Mouse (Mus musculus): ENCODE data around the gene Bnipl. TPM values are rescaled to one million over a fixed set of nuclear protein-coding genes. Genes with fewer than 3 reads are reported as not detected.

Gene Bnipl
- polyA plus RNA-seq, 1 experiment from 2014 or later: 4.6 TPM

- Histone ChIP-seq H3K9ac (ENCODE audit: low read length) (no peak overlapping the region), H3K27me3 (ENCODE audit: control insufficient read depth, insufficient read depth, low read depth, low read length) (no peaks in the 10 kb centered on the region), H3K4me2 (ENCODE audit: low read depth, low read length) (no peak overlapping the region), H3K36me3 (ENCODE audit: control insufficient read depth, insufficient read depth, low read length) (peaks cover 6% of the 10 kb centered on the region; the same call in 1 of the 2 replicates), H3K4me3 (ENCODE audit: low read length) (no peak overlapping the region), H3K9me3 (ENCODE audit: control insufficient read depth, low read length) (no peaks in the 10 kb centered on the region), H3K27ac (ENCODE audit: low read length) (no peak overlapping the region), H3K4me1 (replicated peaks; ENCODE audit: control insufficient read depth, insufficient read depth, low read length) (no peaks in the 10 kb centered on the region)
- 61% methylated on average over 1 of the region's 1 CpGs for WGBS
- no peak for ATAC-seq (ENCODE audit: low read depth)
Observed at GRCm38 (mm10) chr3:95247660-95248336, 3.2 kb downstream of the Bnipl start.

GRCm38 (mm10) chr3:95246465-95247231, 4.3 kb downstream of the Bnipl start:
- Histone ChIP-seq H3K4me2 (ENCODE audit: low read depth, low read length) (no peak overlapping the region), H3K4me1 (replicated peaks; ENCODE audit: control insufficient read depth, insufficient read depth, low read length) (no peaks in the 10 kb centered on the region), H3K9ac (ENCODE audit: low read length) (no peak overlapping the region), H3K9me3 (ENCODE audit: control insufficient read depth, low read length) (no peaks in the 10 kb centered on the region), H3K27ac (ENCODE audit: low read length) (no peak overlapping the region), H3K36me3 (ENCODE audit: control insufficient read depth, insufficient read depth, low read length) (peaks cover 6% of the 10 kb centered on the region; the same call in 1 of the 2 replicates), H3K27me3 (ENCODE audit: control insufficient read depth, insufficient read depth, low read depth, low read length) (no peaks in the 10 kb centered on the region), H3K4me3 (ENCODE audit: low read length) (no peak overlapping the region)
- 71% methylated on average over 5 of the region's 5 CpGs for WGBS
- peak; percentile 64 for ATAC-seq (ENCODE audit: low read depth)

GRCm38 (mm10) chr3:95243086-95243485, 7.9 kb downstream of the Bnipl start:
- Histone ChIP-seq H3K9me3 (ENCODE audit: control insufficient read depth, low read length) (no peaks in the 10 kb centered on the region), H3K36me3 (ENCODE audit: control insufficient read depth, insufficient read depth, low read length) (peaks cover 10% of the 10 kb centered on the region), H3K4me2 (ENCODE audit: low read depth, low read length) (no peak overlapping the region), H3K27me3 (ENCODE audit: control insufficient read depth, insufficient read depth, low read depth, low read length) (no peaks in the 10 kb centered on the region), H3K4me1 (replicated peaks; ENCODE audit: control insufficient read depth, insufficient read depth, low read length) (peaks cover 5% of the 10 kb centered on the region), H3K4me3 (ENCODE audit: low read length) (no peak overlapping the region), H3K9ac (ENCODE audit: low read length) (no peak overlapping the region), H3K27ac (ENCODE audit: low read length) (no peak overlapping the region)
- WGBS: 71% methylated on average over 2 of the region's 2 CpGs
- no peak for ATAC-seq (ENCODE audit: low read depth)

DNA sequence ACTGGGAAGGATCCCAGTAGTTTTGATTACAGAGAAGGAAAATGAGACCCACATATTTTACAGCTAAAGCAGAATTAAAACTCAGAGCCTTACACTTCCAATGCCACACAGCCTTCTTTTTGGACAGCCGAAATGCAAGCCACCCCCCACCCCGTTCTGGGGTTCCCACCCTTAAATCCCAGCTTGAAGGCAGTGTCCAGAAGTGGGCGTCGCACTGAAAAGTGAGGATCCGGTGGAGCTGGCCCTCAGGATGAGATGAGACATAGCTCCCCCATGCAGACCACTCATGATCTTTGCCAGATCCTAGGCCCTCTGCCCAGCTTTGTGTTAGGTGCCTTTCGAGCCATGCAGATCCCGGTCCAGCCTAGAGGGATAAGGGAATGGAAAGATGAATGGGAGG, 9.5 kb downstream of the Bnipl start, which contains the start of gene Gm128:
Gene Gm128 (minus strand): TSS at position 101 of the 400 bp plus-strand sequence.
- peaks cover 17% of the 10 kb centered on the region for H3K36me3 ChIP-seq (ENCODE audit: control insufficient read depth, insufficient read depth, low read length)
- no peak for ATAC-seq (ENCODE audit: low read depth)
- H3K4me3 ChIP-seq (ENCODE audit: low read length): no peak within 1 kb of the TSS
- H3K27ac ChIP-seq (ENCODE audit: low read length): no peak within 1 kb of the TSS
- peak within 1 kb of the TSS; percentile 39; the same call in 1 of the 2 replicates for H3K9ac ChIP-seq (ENCODE audit: low read length)
- no peaks in the 10 kb centered on the region for H3K9me3 ChIP-seq (ENCODE audit: control insufficient read depth, low read length)
- WGBS: 80% methylated on average over 7 of the region's 7 CpGs
- no peaks in the 10 kb centered on the region for H3K27me3 ChIP-seq (ENCODE audit: control insufficient read depth, insufficient read depth, low read depth, low read length)
- H3K4me2 ChIP-seq (ENCODE audit: low read depth, low read length): peak within 1 kb of the TSS; percentile 24; the same call in 1 of the 2 replicates
- peaks cover 5% of the 10 kb centered on the region for H3K4me1 ChIP-seq (replicated peaks; ENCODE audit: control insufficient read depth, insufficient read depth, low read length)

- peaks cover 5% of the 10 kb centered on the region for H3K4me1 ChIP-seq (replicated peaks; ENCODE audit: control insufficient read depth, insufficient read depth, low read length)
- peaks cover 20% of the 10 kb centered on the region for H3K36me3 ChIP-seq (ENCODE audit: control insufficient read depth, insufficient read depth, low read length)
- ATAC-seq (ENCODE audit: low read depth): peak; percentile 76
- no peak overlapping the region for H3K4me3 ChIP-seq (ENCODE audit: low read length)
- peak overlapping the region; percentile 24; the same call in 1 of the 2 replicates for H3K4me2 ChIP-seq (ENCODE audit: low read depth, low read length)
- no peaks in the 10 kb centered on the region for H3K9me3 ChIP-seq (ENCODE audit: control insufficient read depth, low read length)
- H3K9ac ChIP-seq (ENCODE audit: low read length): peak overlapping the region; percentile 39; the same call in 1 of the 2 replicates
- no peaks in the 10 kb centered on the region for H3K27me3 ChIP-seq (ENCODE audit: control insufficient read depth, insufficient read depth, low read depth, low read length)
- 25% methylated on average over 17 of the region's 17 CpGs for WGBS
- H3K27ac ChIP-seq (ENCODE audit: low read length): no peak overlapping the region
Observed at GRCm38 (mm10) chr3:95240900-95241299, 10.1 kb downstream of the Bnipl start.

DNA sequence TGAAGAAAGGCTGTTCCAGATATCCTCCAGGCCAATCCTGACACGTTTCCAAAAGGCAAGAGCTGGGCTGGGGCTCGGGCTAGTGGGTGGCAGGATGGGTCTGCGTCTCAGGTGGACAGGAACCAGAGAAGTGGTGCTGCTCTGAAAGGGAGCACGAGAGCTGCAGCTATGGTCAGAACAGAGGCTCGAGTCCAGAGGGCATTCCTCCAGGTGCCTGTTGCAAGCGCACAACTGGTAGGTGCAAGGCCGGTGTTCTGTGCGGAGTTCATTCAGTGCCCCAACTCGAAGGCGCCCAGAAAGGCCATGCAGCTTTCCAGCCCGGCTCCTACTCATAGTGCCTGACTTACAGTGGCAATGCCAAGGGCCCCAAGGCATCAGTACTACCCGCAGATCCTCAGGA, 11.0 kb downstream of the Bnipl start:
- H3K4me2 ChIP-seq (ENCODE audit: low read depth, low read length): no peak overlapping the region
- H3K36me3 ChIP-seq (ENCODE audit: control insufficient read depth, insufficient read depth, low read length): peaks cover 20% of the 10 kb centered on the region
- WGBS: 77% methylated on average over 12 of the region's 12 CpGs
- no peak overlapping the region for H3K9ac ChIP-seq (ENCODE audit: low read length)
- H3K4me1 ChIP-seq (replicated peaks; ENCODE audit: control insufficient read depth, insufficient read depth, low read length): peaks cover 5% of the 10 kb centered on the region
- no peaks in the 10 kb centered on the region for H3K27me3 ChIP-seq (ENCODE audit: control insufficient read depth, insufficient read depth, low read depth, low read length)
- no peak overlapping the region for H3K4me3 ChIP-seq (ENCODE audit: low read length)
- H3K27ac ChIP-seq (ENCODE audit: low read length): no peak overlapping the region
- no peak for ATAC-seq (ENCODE audit: low read depth)
- H3K9me3 ChIP-seq (ENCODE audit: control insufficient read depth, low read length): no peaks in the 10 kb centered on the region

- H3K36me3 ChIP-seq (ENCODE audit: control insufficient read depth, insufficient read depth, low read length): peaks cover 28% of the 10 kb centered on the region
- 80% methylated on average over 6 of the region's 6 CpGs for WGBS
- ATAC-seq (ENCODE audit: low read depth): no peak
Observed at GRCm38 (mm10) chr3:95239022-95239421, 12.0 kb downstream of the Bnipl start.

DNA sequence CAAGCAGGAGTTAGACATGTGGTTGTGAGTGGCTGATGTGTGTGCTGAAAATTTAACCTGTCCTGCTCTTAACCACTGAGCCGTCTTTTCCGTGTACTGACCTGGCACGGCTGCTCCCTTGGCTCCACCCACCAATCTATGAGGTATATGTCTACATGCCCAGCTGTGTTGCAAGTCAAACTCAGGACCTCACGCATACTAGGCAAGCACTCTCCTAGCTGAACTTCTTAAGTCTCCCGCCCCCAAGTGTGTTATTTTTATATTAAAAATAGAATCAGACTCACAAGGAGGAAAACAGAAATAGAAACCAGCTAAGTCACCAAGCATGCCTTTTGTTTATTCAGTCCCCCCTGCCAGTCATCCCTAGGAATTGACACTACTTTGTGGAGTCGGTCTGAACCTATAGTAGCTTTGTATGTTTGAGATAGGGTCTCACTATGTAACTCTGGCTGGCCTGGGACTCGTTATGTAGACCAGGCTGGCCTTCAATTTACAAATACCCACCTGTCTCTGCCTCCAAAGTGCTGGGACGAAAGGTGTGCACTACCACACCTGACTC, 13.4 kb downstream of the Bnipl start:
- no peaks in the 10 kb centered on the region for H3K27me3 ChIP-seq (ENCODE audit: control insufficient read depth, insufficient read depth, low read depth, low read length)
- no peak overlapping the region for H3K4me2 ChIP-seq (ENCODE audit: low read depth, low read length)
- H3K9me3 ChIP-seq (ENCODE audit: control insufficient read depth, low read length): no peaks in the 10 kb centered on the region
- ATAC-seq (ENCODE audit: low read depth): no peak
- H3K9ac ChIP-seq (ENCODE audit: low read length): no peak overlapping the region
- peaks cover 42% of the 10 kb centered on the region for H3K36me3 ChIP-seq (ENCODE audit: control insufficient read depth, insufficient read depth, low read length)
- H3K27ac ChIP-seq (ENCODE audit: low read length): no peak overlapping the region
- H3K4me1 ChIP-seq (replicated peaks; ENCODE audit: control insufficient read depth, insufficient read depth, low read length): peaks cover 5% of the 10 kb centered on the region
- WGBS: 72% methylated on average over 8 of the region's 8 CpGs
- no peak overlapping the region for H3K4me3 ChIP-seq (ENCODE audit: low read length)

More at GRCm38 (mm10) chr3:95239022-95239421, 12.0 kb downstream of the Bnipl start:
- no peak overlapping the region for H3K4me2 ChIP-seq (ENCODE audit: low read depth, low read length)
- H3K4me1 ChIP-seq (replicated peaks; ENCODE audit: control insufficient read depth, insufficient read depth, low read length): peaks cover 5% of the 10 kb centered on the region
- H3K27ac ChIP-seq (ENCODE audit: low read length): no peak overlapping the region
- H3K27me3 ChIP-seq (ENCODE audit: control insufficient read depth, insufficient read depth, low read depth, low read length): no peaks in the 10 kb centered on the region
- no peaks in the 10 kb centered on the region for H3K9me3 ChIP-seq (ENCODE audit: control insufficient read depth, low read length)
- no peak overlapping the region for H3K9ac ChIP-seq (ENCODE audit: low read length)
- H3K4me3 ChIP-seq (ENCODE audit: low read length): no peak overlapping the region
